Mouse (Mus musculus): ENCODE measurements around the gene Gsg1l. TPM values are rescaled to one million over a fixed set of nuclear protein-coding genes. Genes with fewer than 3 reads are reported as not detected.

Gene Gsg1l
- polyA plus RNA-seq, 1 experiment from 2014 or later, result 7.0 TPM

DNA sequence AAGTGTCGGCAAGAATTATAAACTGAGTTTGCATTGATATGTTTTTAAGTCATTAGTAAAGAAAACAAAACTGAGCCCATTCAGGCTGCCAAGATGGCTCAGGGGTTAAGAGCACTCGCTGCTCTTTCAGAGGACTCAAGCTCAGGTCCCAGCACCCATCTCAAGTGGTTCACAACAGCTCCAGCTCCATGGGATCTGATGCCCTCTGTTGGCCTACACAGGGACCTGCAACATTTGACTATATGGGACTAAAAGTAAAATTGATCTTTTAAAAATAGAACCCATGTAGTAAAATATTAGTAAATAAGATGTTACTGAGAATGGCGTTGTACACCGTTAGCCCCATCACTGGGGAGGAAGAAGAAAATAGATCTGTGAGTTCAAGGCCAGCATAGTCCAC, 11.9 kb downstream of the Gsg1l start:
- H3K9me3 ChIP-seq (ENCODE audit: control insufficient read depth, low read length), result no peaks in the 10 kb centered on the region
- 89% methylated on average over 4 of the region's 4 CpGs for WGBS
- no peak overlapping the region for H3K4me2 ChIP-seq (ENCODE audit: low read depth)
- no peaks in the 10 kb centered on the region for H3K36me3 ChIP-seq (ENCODE audit: control insufficient read depth, insufficient read depth, low read length)
- H3K27ac ChIP-seq (ENCODE audit: low read depth, low read length), result no peak overlapping the region
- no peaks in the 10 kb centered on the region for H3K4me1 ChIP-seq (ENCODE audit: control insufficient read depth, insufficient read depth, low read length)
- no peak for ATAC-seq (ENCODE audit: insufficient read depth, low FRiP score, low TSS enrichment)
- H3K27me3 ChIP-seq (ENCODE audit: control insufficient read depth, insufficient read depth, low read length), result no peaks in the 10 kb centered on the region
- DNase-seq (ENCODE audit: low spot score), result no peak
- H3K4me3 ChIP-seq (ENCODE audit: low read depth, low read length), result no peak overlapping the region
- no peak overlapping the region for H3K9ac ChIP-seq (ENCODE audit: low read length)

DNA sequence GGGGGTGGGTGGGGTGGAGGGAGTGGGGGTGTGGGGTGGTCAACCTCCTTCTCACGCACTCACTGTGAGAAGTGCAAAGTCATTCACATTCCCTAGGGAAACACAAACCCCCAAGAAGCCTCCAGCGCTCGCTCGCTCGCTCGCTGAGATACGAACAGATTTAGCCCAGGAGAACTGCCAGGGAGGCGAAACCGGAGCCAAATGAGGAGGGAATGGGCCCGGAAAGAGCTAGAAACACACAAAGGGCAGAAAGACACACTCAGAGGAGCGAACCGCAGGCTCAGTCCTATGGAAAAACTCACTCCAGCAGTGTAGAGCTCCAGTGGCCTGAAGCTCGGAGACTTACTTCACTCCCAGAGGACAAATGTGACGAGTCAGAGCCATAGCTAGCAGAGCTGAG, 15.4 kb downstream of the Gsg1l start:
- H3K27me3 ChIP-seq (ENCODE audit: control insufficient read depth, insufficient read depth, low read length), result no peaks in the 10 kb centered on the region
- no peak overlapping the region for H3K4me2 ChIP-seq (ENCODE audit: low read depth)
- ATAC-seq (ENCODE audit: insufficient read depth, low FRiP score, low TSS enrichment) (no peak), DNase-seq (ENCODE audit: low spot score) (no peak)
- no peak overlapping the region for H3K4me3 ChIP-seq (ENCODE audit: low read depth, low read length)
- H3K4me1 ChIP-seq (ENCODE audit: control insufficient read depth, insufficient read depth, low read length), result no peaks in the 10 kb centered on the region
- no peaks in the 10 kb centered on the region for H3K9me3 ChIP-seq (ENCODE audit: control insufficient read depth, low read length)
- no peaks in the 10 kb centered on the region for H3K36me3 ChIP-seq (ENCODE audit: control insufficient read depth, insufficient read depth, low read length)
- 62% methylated on average over 14 of the region's 14 CpGs for WGBS
- no peak overlapping the region for H3K9ac ChIP-seq (ENCODE audit: low read length)
- H3K27ac ChIP-seq (ENCODE audit: low read depth, low read length), result no peak overlapping the region

DNA sequence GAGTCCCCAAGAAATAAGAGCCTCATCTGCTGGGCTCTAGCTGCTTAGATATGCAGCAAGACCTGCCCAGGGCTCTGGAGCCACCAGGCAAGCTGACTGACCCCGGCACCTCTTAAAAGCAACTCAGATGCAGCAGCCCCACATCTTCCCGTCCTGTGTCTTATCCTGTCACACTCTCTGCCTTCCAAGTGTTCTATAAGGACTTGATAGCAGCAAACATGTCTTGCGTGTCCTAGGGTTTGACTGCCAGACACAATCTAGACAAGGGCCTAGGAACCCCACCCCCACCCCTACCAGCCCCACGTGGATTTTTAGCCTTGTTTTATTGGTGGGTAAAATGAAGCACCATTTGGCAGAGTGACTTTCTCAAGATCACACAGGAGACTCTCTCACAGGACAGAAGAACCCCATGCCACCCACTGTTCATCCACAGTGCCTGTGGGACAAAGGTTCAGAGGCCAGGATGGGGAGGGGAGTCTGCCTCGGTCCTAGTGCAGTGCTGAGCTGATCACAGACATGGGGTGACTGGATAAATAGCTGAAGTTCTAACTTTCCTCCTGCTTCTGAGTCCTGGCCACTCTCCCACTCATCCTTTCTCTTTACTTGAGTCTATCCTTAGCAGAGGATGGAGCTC, 16.9 kb downstream of the Gsg1l start:
- H3K4me1 ChIP-seq (ENCODE audit: control insufficient read depth, insufficient read depth, low read length), result no peaks in the 10 kb centered on the region
- no peak overlapping the region for H3K4me3 ChIP-seq (ENCODE audit: low read depth, low read length)
- H3K27ac ChIP-seq (ENCODE audit: low read depth, low read length), result no peak overlapping the region
- H3K9ac ChIP-seq (ENCODE audit: low read length), result no peak overlapping the region
- H3K4me2 ChIP-seq (ENCODE audit: low read depth), result no peak overlapping the region
- no peaks in the 10 kb centered on the region for H3K36me3 ChIP-seq (ENCODE audit: control insufficient read depth, insufficient read depth, low read length)
- no peak for ATAC-seq (ENCODE audit: insufficient read depth, low FRiP score, low TSS enrichment)
- H3K27me3 ChIP-seq (ENCODE audit: control insufficient read depth, insufficient read depth, low read length), result no peaks in the 10 kb centered on the region
- H3K9me3 ChIP-seq (ENCODE audit: control insufficient read depth, low read length), result no peaks in the 10 kb centered on the region
- no peak for DNase-seq (ENCODE audit: low spot score)
- WGBS, result 73% methylated on average over 5 of the region's 5 CpGs

DNA sequence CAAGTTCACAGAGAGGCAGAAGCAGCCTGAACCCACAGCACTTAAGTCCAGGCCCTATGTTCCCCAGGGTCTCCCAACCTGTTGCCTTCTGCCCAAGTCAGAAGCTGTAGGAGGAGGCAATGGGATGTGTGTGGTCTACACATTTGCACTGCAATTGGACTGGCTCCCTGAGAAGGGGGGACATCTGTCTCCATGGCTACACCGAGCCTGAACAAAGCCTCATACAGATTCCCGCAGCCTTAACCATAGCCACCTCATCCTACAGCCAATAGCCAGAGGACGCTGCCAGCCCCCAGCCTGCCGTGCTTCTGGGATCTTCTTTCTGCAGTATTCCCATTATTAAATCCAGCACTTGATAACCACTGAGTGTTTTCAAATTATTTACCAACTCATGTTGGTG, 20.0 kb downstream of the Gsg1l start:
- Histone ChIP-seq H3K27me3 (ENCODE audit: control insufficient read depth, insufficient read depth, low read length) (no peaks in the 10 kb centered on the region), H3K4me3 (ENCODE audit: low read depth, low read length) (no peak overlapping the region), H3K9ac (ENCODE audit: low read length) (no peak overlapping the region), H3K27ac (ENCODE audit: low read depth, low read length) (no peak overlapping the region), H3K36me3 (ENCODE audit: control insufficient read depth, insufficient read depth, low read length) (no peaks in the 10 kb centered on the region), H3K4me2 (ENCODE audit: low read depth) (no peak overlapping the region), H3K9me3 (ENCODE audit: control insufficient read depth, low read length) (no peaks in the 10 kb centered on the region), H3K4me1 (ENCODE audit: control insufficient read depth, insufficient read depth, low read length) (peaks cover 2% of the 10 kb centered on the region; the same call in 1 of the 2 replicates)
- DNase-seq (ENCODE audit: low spot score), result no peak
- ATAC-seq (ENCODE audit: insufficient read depth, low FRiP score, low TSS enrichment), result no peak
- 63% methylated on average over 4 of the region's 4 CpGs for WGBS

DNA sequence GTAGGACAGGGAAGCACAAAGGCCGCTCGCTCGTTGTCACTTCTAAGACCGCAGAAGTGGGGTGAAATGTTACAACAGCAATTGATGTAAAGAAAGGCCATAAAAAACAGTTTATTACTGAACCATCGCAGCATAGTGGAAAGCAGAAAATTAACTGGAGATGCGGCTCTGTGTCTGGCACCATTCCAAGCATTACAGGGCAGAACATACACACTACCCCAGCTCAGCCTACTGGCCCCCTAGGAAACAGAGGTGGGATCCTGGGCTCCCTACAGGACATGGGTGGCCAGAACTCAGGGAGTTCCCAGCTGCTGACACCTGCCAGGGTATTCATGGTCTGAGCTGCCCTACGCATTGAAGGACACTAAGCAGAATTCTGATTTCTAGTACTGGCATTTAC, 23.3 kb downstream of the Gsg1l start:
- no peak for ATAC-seq (ENCODE audit: insufficient read depth, low FRiP score, low TSS enrichment)
- peaks cover 11% of the 10 kb centered on the region; the same call in 1 of the 2 replicates for H3K4me1 ChIP-seq (ENCODE audit: control insufficient read depth, insufficient read depth, low read length)

DNA sequence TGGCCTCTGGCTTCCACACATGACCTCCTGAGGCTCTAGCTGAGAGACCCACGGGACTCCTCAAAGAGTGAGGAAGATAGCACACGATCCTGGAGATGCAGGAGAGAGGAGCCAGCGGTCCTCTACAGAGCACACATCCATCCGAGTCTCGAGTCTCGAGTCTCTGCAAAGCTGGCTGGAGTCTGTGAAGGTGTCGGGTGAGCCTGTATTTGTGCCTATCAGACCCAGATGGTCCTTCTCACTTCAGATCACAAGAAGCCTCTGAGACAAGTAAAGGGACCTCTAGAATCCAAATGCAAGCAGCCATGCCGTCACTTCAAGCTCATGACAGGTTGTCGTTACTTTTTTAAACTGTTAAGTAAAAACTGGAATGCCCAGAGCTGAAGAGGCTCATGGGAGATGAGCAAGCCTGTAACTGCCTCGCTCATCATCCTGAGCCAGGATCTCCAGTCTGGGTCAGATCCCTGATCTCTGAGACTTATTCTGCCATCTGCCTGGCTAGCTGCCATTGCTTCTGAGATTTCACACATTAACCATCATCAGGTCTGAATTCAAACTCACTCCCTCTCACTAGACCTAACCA, 24.8 kb downstream of the Gsg1l start:
- no peak overlapping the region for H3K4me3 ChIP-seq (ENCODE audit: low read depth, low read length)
- H3K4me2 ChIP-seq (ENCODE audit: low read depth), result no peak overlapping the region
- ATAC-seq (ENCODE audit: insufficient read depth, low FRiP score, low TSS enrichment), result no peak
- no peaks in the 10 kb centered on the region for H3K27me3 ChIP-seq (ENCODE audit: control insufficient read depth, insufficient read depth, low read length)
- no peak overlapping the region for H3K9ac ChIP-seq (ENCODE audit: low read length)
- no peaks in the 10 kb centered on the region for H3K9me3 ChIP-seq (ENCODE audit: control insufficient read depth, low read length)
- no peak for DNase-seq (ENCODE audit: low spot score)
- 66% methylated on average over 10 of the region's 10 CpGs for WGBS
- H3K27ac ChIP-seq (ENCODE audit: low read depth, low read length), result no peak overlapping the region
- H3K36me3 ChIP-seq (ENCODE audit: control insufficient read depth, insufficient read depth, low read length), result no peaks in the 10 kb centered on the region
- H3K4me1 ChIP-seq (ENCODE audit: control insufficient read depth, insufficient read depth, low read length), result peaks cover 11% of the 10 kb centered on the region; the same call in 1 of the 2 replicates

More for the DNA sequence above, 23.3 kb downstream of the Gsg1l start:
- H3K36me3 ChIP-seq (ENCODE audit: control insufficient read depth, insufficient read depth, low read length), result no peaks in the 10 kb centered on the region
- H3K27ac ChIP-seq (ENCODE audit: low read depth, low read length), result no peak overlapping the region
- H3K4me2 ChIP-seq (ENCODE audit: low read depth), result no peak overlapping the region
- WGBS, result 46% methylated on average over 7 of the region's 7 CpGs
- H3K9me3 ChIP-seq (ENCODE audit: control insufficient read depth, low read length), result no peaks in the 10 kb centered on the region
- no peak overlapping the region for H3K9ac ChIP-seq (ENCODE audit: low read length)
- no peaks in the 10 kb centered on the region for H3K27me3 ChIP-seq (ENCODE audit: control insufficient read depth, insufficient read depth, low read length)
- H3K4me3 ChIP-seq (ENCODE audit: low read depth, low read length), result no peak overlapping the region
- no peak for DNase-seq (ENCODE audit: low spot score)

DNA sequence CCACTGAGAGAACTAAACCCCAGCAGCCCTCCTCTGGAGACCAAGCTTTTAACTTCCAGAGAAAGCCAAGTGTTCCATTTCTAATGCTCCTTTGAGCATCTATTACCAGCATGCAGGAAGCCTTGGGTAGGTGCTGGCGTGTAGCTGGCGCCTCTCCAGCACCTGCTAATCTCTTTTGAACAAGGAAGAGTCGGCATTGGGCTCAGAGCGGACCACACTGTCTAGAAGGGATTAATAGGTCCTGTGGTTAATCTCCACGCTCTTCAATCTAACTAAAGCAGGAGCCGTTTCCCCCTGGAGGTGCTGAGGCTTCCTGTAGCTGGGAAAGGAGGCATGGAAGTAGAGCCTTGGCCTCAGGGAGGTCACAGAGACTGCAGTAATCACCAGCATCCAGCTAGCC, 27.6 kb downstream of the Gsg1l start:
- 74% methylated on average over 6 of the region's 6 CpGs for WGBS
- Histone ChIP-seq H3K4me2 (ENCODE audit: low read depth) (no peak overlapping the region), H3K9me3 (ENCODE audit: control insufficient read depth, low read length) (no peaks in the 10 kb centered on the region), H3K9ac (ENCODE audit: low read length) (no peak overlapping the region), H3K4me1 (ENCODE audit: control insufficient read depth, insufficient read depth, low read length) (peaks cover 14% of the 10 kb centered on the region), H3K4me3 (ENCODE audit: low read depth, low read length) (no peak overlapping the region), H3K27me3 (ENCODE audit: control insufficient read depth, insufficient read depth, low read length) (no peaks in the 10 kb centered on the region), H3K36me3 (ENCODE audit: control insufficient read depth, insufficient read depth, low read length) (no peaks in the 10 kb centered on the region), H3K27ac (ENCODE audit: low read depth, low read length) (no peak overlapping the region)
- no peak for DNase-seq (ENCODE audit: low spot score)
- ATAC-seq (ENCODE audit: insufficient read depth, low FRiP score, low TSS enrichment), result no peak

DNA sequence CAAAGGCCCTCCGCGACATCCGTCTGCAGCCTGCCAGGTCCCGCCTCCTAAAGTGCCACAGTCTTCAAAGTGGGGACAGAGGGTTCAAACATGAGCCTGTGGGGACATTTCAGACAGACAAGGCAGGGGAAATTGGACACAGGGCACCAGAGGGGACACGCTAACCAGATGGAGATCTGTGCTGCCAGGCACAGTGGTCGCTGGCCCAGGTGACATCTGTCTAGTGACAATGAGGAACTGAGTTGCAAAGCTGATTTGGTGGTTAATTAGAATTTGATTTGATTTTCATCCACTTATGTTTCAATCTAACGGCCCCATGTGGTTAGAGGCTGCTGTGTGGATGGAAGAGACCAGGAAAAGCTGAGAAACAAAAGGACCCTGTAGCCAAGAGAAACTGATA, 28.6 kb downstream of the Gsg1l start:
- no peak for ATAC-seq (ENCODE audit: insufficient read depth, low FRiP score, low TSS enrichment)
- Histone ChIP-seq H3K4me2 (ENCODE audit: low read depth) (no peak overlapping the region), H3K4me1 (ENCODE audit: control insufficient read depth, insufficient read depth, low read length) (peaks cover 12% of the 10 kb centered on the region), H3K4me3 (ENCODE audit: low read depth, low read length) (no peak overlapping the region), H3K9me3 (ENCODE audit: control insufficient read depth, low read length) (no peaks in the 10 kb centered on the region), H3K27me3 (ENCODE audit: control insufficient read depth, insufficient read depth, low read length) (no peaks in the 10 kb centered on the region), H3K36me3 (ENCODE audit: control insufficient read depth, insufficient read depth, low read length) (no peaks in the 10 kb centered on the region), H3K27ac (ENCODE audit: low read depth, low read length) (no peak overlapping the region), H3K9ac (ENCODE audit: low read length) (no peak overlapping the region)
- 76% methylated on average over 7 of the region's 7 CpGs for WGBS
- DNase-seq (ENCODE audit: low spot score), result no peak

DNA sequence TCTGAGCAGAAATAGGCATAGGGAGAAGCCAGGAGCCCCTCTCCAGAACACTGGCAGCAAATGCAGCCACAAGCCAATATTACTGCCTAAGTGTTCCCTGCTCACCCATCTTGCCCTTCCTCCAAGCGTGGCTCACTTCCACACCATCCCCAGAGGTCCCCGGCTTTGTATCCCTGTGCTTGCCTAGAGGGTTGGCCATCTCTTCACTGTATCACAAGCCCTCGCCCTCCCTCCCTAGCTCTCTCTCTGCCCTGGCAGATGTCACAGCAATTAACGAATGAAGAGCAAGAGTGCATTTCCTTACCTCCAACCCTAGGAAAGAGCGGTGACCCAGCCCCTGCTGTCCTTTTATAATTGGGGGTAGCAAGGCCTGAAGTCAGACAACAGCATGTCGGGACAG, 30.3 kb downstream of the Gsg1l start:
- no peak overlapping the region for H3K9ac ChIP-seq (ENCODE audit: low read length)
- no peak for ATAC-seq (ENCODE audit: insufficient read depth, low FRiP score, low TSS enrichment)
- no peaks in the 10 kb centered on the region for H3K27me3 ChIP-seq (ENCODE audit: control insufficient read depth, insufficient read depth, low read length)
- no peak for DNase-seq (ENCODE audit: low spot score)
- no peaks in the 10 kb centered on the region for H3K9me3 ChIP-seq (ENCODE audit: control insufficient read depth, low read length)
- peaks cover 9% of the 10 kb centered on the region for H3K4me1 ChIP-seq (ENCODE audit: control insufficient read depth, insufficient read depth, low read length)
- H3K4me2 ChIP-seq (ENCODE audit: low read depth), result no peak overlapping the region
- H3K36me3 ChIP-seq (ENCODE audit: control insufficient read depth, insufficient read depth, low read length), result no peaks in the 10 kb centered on the region
- H3K27ac ChIP-seq (ENCODE audit: low read depth, low read length), result no peak overlapping the region
- 41% methylated on average over 6 of the region's 6 CpGs for WGBS
- H3K4me3 ChIP-seq (ENCODE audit: low read depth, low read length), result no peak overlapping the region
